Mouse (Mus musculus) cortical plate, adult 2 months (tissue): ENCODE measurements at regions not wholly inside any gene's neighbourhood (a gene's known extent, or its start where the extent isn't known, plus 50 kb on each side); places are given as distances from the start of the nearest gene placed in this dataset.

ENCODE experiments used
- CTCF ChIP-seq: fragments of 200-500 bp; IDR thresholded peaks from 2 replicates; pipeline ENCODE4 v1.5.1; 2011; ENCODE audit warnings: mild to moderate bottlenecking, control low read depth, low read length; ENCODE audit not compliant: insufficient read depth; ENCODE audit errors: extremely low read depth
- POLR2A ChIP-seq: fragments of 200-500 bp; IDR thresholded peaks from 2 replicates; pipeline ENCODE4 v1.6.1; 2011; ENCODE audit warnings: mild to moderate bottlenecking, low read length, control low read depth; ENCODE audit not compliant: insufficient read depth; ENCODE audit errors: extremely low read depth

DNA sequence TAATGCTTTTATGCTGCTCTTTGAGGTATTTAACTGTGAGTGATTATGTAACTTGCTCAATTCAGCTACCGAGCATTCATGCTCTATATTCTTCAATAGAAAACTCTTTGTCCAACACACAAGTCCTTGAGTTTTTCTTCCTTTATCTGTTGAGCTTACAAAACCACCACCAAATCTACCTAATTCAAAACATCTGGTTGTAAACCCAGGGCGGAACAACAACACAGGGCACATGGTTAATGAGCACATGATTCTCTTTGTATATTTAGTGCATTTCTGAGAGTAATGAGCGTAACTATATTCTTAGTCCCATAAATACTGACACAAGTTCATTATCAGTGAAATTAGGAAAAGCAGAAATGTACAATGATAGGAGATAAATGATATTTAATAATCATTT is 798.2 kb downstream of the Sorcs1 start:
- TF ChIP-seq POLR2A (no peak), CTCF (no peak)
